Mouse (Mus musculus): ENCODE data around the gene Inafm1.
"Not testable (repeated sequence)": the region's sequence is repeated elsewhere in the genome, so short reads cannot be mapped to it uniquely, and the experiment has no call there.

Inafm1 gene

DNA sequence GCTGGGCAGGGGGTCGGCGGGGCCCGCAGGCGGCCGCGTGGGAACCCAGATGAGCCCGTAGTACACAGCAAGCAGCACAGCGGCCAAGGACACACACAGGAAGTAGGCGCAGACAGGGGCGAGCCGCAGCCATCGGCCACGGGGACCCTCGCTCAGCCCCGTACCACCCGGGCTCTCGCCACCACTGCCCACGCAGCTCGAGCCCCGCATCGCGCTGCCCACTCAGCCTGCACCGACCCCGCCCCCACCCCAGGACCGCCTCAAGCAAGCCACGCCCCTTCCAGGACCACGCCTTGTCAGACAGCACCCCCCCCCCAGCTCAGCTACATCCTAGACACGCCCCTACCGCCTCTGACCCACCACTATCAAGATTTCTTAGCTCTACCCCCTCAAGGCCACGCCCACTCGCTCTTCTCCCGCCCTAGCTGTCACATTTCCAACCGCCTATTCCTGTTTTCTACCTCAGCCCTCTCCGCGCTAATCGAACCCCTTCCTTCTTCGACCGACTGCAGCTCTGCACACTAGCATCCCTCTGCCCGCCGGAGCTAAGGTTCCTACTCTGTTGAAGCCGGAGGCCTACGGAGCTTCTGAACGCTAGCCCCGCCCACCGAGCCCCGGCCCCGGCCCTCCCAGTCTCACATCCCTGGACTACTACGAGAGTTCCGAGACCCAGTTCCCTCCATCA lies at the start of gene Inafm1:
Gene Inafm1, minus strand, starts transcription at position 537 of the 685 bp plus-strand sequence.
- no peak for DNase-seq (ENCODE audit: low read depth, low spot score)

DNA sequence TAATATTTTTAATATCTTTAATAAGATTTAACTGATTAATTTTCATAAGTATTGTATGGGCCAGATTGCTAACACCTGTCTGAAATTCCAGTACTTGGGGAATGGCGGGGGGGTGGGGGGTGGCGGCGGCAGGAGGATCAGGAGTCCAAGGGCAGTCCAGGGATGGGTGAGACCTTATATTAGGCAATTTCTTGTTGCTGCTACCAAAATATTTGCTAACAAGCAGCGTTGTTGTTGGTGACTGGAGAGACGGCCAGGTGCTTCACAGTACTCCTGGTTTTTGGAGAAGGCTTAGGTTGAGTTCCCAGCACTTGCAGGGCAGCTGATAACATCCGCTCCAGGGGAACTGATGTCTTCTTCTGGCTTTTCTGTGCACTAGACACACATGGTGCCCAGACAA lies 47.1 kb upstream of the Inafm1 start:
- no peak for DNase-seq (ENCODE audit: low read depth, low spot score)

DNA sequence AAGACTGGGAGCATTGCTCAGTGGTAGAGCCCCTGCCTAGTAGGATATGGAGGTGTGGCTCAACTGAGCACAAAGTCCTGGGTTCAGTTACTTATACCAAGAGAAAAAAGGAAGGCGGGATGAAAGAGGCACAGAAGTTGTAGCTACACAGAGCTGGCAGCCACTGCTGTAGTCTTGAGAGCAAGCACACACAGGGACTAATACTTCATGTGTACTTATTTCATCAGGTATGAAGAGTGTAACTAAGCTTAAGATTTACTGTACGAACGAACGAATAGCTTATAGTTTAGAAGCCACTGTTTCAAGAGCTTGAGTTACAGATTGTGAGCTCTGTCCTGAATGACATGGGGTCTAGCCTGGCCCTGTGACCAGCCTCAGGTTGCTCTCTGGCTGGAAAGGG lies 45.8 kb upstream of the Inafm1 start:
- no peak for DNase-seq (ENCODE audit: low read depth, low spot score)

DNA sequence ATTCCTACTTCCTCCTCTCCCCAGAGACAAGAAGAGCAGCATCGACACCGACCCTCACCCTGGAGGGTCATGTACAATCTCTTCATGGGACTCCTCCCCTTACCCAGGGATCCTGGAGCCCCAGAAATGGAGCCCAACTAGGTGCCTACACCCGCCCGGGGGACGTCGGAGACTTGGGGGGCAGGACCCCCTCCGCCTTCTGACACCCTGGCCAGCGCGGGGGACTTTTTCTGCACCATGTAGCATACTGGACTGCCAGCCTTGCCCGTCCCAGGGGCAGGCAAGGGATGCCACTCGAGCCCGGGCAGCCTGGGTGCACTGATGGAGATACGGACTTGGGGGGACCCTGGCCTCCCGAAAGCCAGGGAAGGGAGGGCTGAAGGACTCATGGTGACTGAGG lies 43.7 kb upstream of the Inafm1 start:
- DNase-seq (ENCODE audit: low read depth, low spot score): no peak

DNA sequence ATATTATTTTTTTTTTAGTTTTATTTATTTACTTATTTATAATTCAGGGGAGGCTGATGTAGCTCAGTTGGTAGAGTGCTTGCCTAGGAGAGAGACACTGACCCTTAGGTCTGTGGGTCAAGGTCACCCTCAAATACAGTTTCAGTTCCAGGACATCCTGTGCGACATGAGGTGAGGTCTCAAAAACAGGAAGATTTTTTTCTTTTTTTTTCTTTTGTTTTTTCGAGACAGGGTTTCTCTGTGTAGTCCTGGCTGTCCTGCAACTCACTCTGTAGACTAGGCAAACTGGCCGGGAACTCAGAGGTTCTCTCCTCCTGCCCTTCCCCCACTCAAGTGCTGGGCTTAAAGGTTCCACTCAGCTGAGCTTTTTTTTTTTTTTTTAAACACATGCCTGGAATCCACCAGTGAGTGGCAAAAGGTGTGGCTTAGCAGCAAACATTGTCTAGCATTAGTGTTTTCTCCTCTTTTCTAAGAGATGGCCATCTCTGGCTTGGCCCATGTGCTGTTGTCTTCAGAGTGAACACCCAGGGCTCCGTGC lies 41.9 kb upstream of the Inafm1 start:
- no peak for DNase-seq (ENCODE audit: low read depth, low spot score)

DNA sequence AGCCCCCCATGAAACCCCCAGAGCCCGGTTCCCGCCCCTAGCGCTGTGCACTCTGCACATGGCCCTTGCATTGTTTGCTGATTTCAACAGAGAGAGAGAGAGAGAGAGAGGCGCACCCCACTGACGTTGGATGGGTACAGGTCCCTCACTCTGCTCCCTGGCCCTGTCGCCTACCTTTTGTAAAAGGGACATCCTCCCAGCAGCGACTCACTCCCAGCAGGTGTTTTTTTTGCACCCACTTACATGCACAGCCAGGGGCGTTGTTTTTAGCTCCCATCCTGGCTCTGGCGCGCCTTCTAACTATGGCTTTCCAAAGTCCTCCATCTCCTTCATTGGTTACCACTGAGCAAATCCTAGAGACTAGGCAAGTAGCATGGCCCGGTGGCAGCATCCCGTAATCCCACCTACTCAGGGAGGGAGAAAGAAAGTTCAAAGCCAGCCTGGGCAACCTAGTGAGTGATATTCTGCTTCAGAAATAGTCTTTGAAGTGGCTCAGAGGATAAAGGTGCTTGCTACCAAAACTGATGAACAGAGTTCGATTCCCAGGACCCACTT lies 40.9 kb upstream of the Inafm1 start:
- DNase-seq (ENCODE audit: low read depth, low spot score): no peak

DNA sequence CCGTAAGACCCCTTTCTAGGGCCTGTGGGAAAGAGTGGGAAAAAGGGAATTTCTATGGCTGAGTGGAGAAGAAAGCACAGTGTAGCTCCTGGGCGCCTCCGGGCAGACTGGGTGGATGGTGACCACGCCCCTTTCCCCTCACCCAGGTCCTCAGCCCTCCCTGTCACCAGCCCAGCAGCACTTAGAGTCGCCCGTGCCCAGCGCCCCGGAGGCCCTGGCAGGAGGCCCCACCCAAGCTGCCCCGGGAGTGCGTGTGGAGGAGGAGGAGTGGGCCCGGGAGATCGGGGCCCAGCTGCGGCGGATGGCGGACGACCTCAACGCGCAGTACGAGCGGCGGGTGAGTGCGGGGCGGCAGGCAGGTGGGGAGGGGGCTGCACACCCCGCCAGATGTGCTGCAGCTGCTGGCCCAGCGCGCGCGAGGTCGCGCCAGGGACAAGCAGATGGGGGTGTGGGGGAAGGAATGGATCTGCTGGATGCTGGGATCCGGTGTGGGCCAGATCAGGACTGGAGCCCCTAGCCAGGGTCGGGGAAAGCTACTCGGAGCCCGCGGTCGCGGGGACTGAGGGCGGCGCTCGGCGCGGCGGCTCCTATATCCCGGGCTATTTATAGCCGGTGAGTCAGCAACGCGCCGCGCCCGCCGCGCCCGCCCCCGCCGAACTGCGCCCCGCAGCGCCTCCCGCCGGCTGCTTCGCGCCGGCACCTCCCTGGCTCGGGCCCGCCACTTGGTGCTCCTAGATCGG lies 40.2 kb upstream of the Inafm1 start:
- DNase-seq (ENCODE audit: low read depth, low spot score): no peak

DNA sequence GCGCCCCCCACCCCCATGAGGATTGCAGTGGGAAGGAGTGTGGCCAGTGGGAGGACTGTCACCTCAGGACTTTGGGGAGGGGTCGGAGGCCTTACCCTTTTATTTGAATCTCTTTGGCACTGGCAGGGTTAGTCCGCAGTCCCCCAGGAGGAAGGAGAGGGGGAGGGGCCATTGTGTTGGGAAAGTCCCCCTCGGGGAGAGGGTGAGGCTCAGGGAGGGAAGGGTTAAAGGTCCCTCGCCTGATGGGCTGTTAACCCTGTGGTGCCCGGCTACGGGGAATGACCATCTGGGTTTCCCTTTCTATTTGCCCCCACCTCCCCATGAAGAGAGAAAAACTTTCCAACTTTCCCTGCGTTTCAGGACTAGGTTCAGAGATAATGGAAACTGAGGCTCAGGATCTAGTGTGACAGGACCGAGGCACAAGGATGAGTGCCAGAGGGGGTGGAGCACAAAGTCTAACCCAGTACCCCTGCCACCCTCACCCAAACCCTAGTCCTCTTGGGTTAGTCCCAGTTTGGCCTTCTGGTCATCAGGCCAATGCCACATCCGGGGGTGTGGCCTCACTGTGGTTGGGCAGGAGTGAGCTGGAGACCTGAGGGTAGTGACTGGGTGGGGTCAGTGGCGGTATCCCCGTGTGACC lies 39.4 kb upstream of the Inafm1 start:
- DNase-seq (ENCODE audit: low read depth, low spot score): no peak

DNA sequence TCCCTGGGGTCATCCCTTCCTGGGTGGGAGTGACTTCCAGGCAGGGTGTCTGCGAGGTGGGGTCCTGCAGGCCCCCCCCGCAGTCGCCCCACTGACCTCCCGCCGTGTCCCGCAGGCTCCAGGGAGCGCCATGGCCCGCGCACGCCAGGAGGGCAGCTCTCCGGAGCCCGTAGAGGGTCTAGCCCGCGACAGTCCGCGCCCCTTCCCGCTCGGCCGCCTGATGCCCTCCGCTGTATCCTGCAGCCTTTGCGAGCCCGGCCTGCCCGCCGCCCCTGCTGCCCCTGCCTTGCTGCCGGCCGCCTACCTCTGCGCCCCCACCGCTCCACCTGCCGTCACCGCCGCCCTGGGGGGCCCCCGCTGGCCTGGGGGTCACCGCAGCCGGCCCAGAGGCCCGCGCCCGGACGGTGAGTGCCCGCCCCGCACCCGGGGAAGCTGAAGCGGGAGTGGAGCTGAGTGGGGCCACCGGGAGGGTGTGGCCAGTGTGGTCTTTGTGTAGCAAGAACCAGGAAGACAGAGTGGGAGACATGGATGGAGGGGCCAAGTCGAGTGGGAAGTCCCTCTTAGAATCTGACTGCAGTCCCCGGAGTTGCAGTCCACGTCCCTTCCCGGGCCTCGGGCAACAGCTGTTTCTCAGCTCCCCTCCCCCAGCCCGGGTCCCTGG lies 38.7 kb upstream of the Inafm1 start:
- DNase-seq (ENCODE audit: low read depth, low spot score): no peak

DNA sequence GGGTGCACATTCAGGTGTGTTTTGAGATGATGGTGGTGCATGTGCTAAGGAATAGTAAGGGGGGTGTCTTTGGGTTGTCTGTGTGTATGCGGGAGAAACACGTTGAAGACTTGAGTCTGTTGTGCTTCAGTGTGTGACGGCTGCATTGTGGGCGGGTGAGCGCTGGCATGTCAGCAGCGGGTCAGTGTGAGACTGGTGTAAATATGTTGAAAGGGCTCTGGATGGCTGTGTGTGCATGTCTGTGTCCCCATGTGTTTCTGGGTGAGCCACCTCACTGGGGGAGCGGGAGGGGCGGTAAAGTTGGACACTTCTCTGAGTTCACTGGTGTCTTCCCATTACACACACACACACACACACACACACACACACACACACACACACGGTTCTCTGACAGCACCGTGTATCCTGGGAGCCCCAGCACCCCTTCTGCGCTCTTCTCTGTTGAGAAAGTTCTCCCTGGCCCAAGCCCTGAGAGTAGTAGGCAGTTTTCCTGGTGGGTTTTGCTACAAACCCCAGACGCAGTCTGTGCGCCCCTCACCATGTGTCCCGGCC lies 38.1 kb upstream of the Inafm1 start:
- no peak for DNase-seq (ENCODE audit: low read depth, low spot score)

DNA sequence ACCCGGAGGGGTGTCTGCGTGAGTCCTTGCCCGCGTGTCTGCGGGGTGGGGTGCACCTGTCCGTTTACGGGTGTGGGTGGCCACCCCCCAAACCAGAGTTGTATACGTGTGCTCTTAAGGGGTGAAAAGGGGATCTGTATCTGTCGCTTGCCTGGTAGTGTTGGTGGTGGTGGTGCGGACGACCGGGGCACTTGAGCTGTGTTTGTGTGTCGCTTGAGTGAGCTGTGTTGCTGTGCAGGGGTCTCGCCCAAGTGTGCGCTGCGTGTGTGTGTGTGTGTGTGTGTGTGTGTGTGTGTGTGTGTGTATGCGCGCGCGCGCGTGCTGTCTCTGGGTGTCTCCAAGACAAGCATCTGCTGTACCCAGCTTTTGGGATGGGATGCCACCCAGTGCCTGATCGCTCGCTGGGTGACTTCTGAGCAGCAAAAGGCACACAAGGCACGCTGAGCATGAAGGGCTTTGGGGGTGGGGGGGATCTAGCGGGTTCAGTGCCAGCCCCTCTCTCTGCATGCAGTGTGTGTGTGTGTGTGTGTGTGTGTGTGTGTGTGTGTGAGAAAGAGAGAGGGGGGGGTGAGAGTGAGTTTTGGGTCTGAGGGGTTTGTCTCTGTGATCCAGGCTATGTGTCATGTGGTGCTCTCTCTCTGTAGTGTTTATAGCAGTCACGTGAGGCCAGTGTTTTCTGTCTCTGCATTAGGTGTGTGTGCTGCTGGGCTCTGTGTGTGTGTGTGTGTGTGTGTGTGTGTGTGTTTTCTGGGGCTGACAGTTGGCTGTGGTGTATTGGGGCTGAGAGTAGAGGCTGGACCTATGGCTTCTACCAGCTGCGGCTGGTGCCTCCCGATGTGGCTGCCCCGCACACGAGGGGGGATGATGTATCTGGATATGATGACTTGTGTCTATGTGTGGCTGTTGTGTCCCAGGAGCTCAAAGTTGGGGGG lies 37.4 kb upstream of the Inafm1 start:
- no peak for DNase-seq (ENCODE audit: low read depth, low spot score)

DNA sequence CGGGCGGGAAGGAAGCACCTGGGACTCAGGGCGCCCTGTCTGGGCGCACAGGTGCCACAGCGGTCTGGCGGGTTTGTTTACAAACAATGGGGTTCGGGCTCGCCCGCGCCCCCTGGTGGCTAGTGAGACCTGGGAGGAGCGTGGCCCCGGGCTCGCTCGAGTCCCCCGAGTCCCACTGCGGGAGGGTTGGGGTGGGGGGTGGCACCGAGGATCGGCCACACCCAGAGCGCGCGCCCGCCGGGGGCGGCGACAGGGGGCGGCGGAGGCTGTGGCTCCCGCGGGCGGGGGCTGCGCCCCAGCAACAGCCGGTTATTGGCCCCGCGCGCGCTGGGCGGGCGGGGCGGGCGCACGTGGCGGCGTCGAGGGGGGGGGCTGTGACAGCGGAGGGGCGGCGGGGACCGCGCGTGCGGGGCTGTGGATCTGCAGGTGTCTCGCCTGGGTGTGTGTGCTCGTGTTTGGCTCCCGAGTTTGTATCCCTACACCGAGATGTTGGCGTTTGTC lies 36.7 kb upstream of the Inafm1 start:
- no peak for DNase-seq (ENCODE audit: low read depth, low spot score)

DNA sequence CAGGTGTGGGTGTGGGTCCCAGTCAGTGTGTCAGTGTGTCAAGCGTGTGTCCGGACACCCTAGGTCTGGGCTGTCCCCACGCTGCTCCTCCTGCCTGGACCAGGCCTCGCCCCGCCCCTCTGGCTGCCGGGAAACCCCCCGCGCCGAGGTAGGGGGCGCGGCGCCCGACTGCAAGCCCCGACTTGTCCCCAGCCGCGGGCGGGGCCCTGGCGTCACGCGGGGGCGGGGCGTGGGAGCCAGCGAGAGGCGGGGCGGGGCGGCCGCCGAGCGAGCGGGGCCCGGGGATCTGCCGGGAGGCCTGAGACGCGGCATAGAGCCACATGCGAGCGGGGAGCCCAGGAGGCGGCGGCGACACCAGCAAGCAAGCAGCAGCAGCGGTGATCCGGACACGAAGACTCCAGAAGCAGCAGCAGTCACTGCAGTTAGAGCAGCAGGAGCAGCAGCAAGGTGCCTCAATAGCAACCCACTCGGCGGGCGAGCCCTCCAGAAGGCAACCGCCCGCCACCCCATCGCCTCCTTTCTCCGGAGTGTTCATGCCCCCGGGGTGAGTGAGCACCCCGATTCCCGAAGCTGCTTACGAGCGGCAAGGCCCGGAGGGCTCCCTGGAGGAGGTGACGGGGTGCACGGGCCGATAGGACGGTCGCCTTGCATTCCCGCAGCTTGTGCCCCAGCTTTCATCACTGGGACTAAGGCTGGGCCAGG lies 36.1 kb upstream of the Inafm1 start:
- DNase-seq (ENCODE audit: low read depth, low spot score): no peak

DNA sequence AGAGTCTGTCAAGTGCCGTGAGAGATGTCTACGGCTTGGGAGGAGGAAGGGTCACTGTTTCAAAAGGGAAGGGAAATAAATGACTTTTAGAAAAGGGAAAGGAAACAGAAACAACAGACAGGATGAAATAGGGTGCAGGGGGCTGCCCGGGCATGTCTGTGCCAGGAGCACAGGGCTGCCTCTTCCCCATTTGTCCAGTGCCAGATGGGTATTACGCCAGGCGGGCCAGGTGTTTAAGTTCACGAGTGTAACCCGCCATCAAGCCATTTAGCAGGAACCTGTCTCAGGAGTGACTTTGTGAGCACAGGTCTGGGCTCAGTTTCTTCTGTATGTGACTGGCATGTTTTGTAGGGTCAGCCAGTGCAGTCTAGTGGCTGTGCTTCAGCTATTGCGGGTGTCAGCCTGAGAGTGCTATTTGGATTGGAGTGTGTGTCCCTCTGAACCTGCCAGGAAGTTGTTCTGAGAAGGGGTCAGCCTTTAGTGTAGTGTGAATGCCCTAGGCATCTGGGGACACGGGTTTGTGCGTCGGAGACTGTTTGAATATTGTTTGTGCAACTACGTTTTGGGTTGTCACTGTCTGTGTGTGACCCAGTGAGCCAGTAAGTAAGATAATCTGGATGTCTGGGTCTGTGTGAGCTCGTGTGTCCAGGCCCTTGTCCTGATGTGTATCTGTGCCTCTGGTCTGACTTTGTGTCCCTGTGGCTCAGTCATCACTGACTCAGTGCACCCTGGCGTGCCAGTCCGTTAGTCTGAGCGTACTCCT lies 35.3 kb upstream of the Inafm1 start:
- no peak for DNase-seq (ENCODE audit: low read depth, low spot score)

DNA sequence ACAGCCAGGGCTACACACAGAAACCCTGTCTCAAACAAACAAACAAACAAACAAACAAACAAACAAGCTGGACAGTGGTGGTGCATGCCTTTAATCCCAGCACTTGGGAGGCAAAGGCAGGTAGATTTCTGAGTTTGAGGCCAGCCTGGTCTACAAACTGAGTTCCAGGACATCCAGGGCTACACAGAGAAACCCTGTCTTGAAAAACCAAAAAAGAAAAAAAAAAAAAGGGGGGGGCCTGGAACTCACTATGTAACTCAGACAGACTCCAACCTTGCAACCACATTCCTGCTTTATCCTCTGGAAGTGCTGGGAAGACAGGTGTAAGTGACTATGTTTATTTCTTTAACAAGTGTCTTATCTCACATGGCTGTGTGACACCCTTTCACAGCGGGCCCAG lies 34.7 kb upstream of the Inafm1 start, which contains the start of gene Bbc3:
Gene Bbc3, plus strand, starts transcription at position 301 of the 400 bp plus-strand sequence.
- not testable (repeated sequence) for DNase-seq (ENCODE audit: low read depth, low spot score)

DNA sequence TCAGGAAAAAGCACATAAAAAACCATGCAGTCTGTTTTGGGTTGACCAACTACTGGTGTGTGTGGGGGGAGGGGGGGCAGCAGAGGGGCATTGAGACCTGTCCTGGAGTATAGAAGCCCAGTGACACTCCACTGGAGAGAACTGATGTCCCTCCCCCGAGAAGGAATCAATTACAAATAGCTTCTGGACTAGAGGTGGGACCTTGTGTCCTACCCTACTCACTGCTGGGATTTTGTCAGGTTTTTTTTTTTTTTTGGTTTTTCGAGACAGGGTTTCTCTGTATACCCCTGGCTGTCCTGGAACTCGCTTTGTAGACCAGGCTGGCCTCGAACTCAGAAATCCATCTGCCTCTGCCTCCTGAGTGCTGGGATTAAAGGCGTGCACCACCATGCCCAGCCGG lies 33.7 kb upstream of the Inafm1 start:
- DNase-seq (ENCODE audit: low read depth, low spot score): not testable (repeated sequence)

DNA sequence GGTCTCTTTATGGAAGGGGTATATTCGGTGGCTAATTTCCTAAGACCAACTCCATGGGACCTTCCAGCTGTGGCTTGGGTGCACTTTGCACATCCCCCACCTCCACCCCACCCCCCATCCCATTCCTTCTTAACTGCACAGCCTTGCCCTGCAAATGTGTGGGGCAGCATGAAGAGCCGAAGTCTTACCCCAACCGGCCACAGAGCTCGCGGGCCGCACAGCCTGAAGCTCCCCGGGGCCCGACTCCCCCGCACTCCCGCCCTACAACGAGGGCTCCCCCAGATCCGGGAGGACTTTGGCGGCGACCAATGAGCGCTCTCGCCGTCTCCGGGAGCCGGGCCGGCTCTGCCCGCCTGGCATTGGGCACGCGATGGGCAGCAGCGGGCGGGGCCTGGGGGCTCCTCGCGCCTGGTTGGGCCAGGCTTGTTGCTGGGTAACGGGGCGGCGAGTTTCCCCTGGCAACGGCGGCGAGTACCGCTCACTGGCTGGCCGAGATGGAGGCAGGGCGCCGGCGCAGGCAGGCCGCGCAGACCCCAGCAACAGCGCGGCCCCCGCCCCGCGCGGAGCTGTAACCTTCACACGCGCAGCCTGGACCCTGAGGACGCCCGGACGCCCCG lies 26.1 kb upstream of the Inafm1 start:
- peak; percentile 79 for DNase-seq (ENCODE audit: low read depth, low spot score)

DNA sequence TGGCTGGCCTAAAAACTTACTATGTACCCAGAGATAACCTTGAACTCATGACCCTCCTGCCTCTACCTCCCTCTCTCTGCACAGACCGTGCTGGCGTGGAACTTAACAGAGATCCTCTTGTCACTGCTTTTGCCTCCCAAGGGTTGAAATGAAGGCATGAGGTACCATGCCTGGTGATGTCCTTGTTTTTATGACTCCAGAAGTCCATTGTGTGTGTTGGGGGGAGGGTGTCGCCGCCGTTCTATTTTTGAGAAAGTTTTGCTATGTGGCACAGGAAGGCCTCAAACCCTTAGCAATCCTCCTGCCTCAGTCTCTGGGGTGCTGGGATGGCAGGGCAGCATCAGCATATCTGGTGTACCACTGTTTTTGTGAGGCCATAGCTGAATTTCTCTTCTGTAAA lies 25.5 kb upstream of the Inafm1 start:
- DNase-seq (ENCODE audit: low read depth, low spot score): no peak
